Mouse (Mus musculus): Measurements from ENCODE around the gene Sct. TPM values are rescaled to one million over a fixed set of nuclear protein-coding genes. Genes with fewer than 3 reads are reported as not detected.
"Not testable (repeated sequence)": the region's sequence is repeated elsewhere in the genome, so short reads cannot be mapped to it uniquely, and the experiment has no call there.

Gene Sct
- total and polyA plus RNA-seq, 3 experiments = 0.49 TPM; not detected in 2

- H3K9ac ChIP-seq (ENCODE audit: insufficient read depth, low read depth) = no peak overlapping the region
- no peaks in the 10 kb centered on the region for H3K27me3 ChIP-seq (replicated peaks)
- dilution Hi-C loops (cut with MboI; ENCODE audit: extremely low pct_ligation_motif_present, extremely low pct_unique_long_range_greater_than_20kb, low sequenced_read_pairs) (no loop called here), in situ Hi-C loops (cut with MboI; ENCODE audit: low pct_ligation_motif_present, low pct_unique_long_range_greater_than_20kb, low sequenced_read_pairs) (no loop called here)
- no peak overlapping the region for H3K4me3 ChIP-seq (replicated peaks in 1 of 3; ENCODE audit: low read depth in 2 of 3, low read length in 2 of 3, poor library complexity in 1 of 3)
- no peak overlapping the region for H3K4me2 ChIP-seq (ENCODE audit: insufficient read depth, low read depth, poor library complexity, severe bottlenecking)
- no peaks in the 10 kb centered on the region for H3K79me2 ChIP-seq (replicated peaks; ENCODE audit: control insufficient read depth, extremely low read depth, insufficient read depth, poor library complexity, severe bottlenecking)
- H3K4me1 ChIP-seq (ENCODE audit: control insufficient read depth in 1 of 2, insufficient read depth in 2 of 2) = peaks cover 2 to 5% of the 10 kb centered on the region in 2 experiments; a peak in 2 of 4 replicates
- TF ChIP-seq POLR2A (IDR thresholded peaks at IDR 0.05; ENCODE audit: low read depth, low read length) = no peak
- TF ChIP-seq GABPA (IDR thresholded peaks at IDR 0.05; ENCODE audit: insufficient replicate concordance, low read depth, low read length) = no peak
- no peak for TF ChIP-seq SIN3A (IDR thresholded peaks at IDR 0.05; ENCODE audit: low read length)
- no peak for TF ChIP-seq EP300 (IDR thresholded peaks at IDR 0.05; ENCODE audit: low read length)
- no peak for TF ChIP-seq TBP (conservative IDR thresholded peaks at IDR 0.05; ENCODE audit: low read depth, low read length)
- TF ChIP-seq RCOR1 (conservative IDR thresholded peaks at IDR 0.05; ENCODE audit: low read depth, low read length) = no peak
- H3K27ac ChIP-seq (ENCODE audit: insufficient read depth, low read depth) = peak overlapping the region; percentile 2; the same call in 1 of the 2 replicates
- DNase-seq (ENCODE audit: extremely low read depth) = no peak
- H3K9me3 ChIP-seq (replicated peaks; ENCODE audit: low read length) = no peaks in the 10 kb centered on the region
- H3K36me3 ChIP-seq (replicated peaks in 1 of 2; ENCODE audit: control insufficient read depth in 1 of 2, insufficient read depth in 1 of 2, low read length in 1 of 2) = peaks cover 76 to 94% of the 10 kb centered on the region in 2 experiments
Observed at GRCm38 (mm10) chr7:141256159-141256558, 22.8 kb downstream of the Sct start.

DNA sequence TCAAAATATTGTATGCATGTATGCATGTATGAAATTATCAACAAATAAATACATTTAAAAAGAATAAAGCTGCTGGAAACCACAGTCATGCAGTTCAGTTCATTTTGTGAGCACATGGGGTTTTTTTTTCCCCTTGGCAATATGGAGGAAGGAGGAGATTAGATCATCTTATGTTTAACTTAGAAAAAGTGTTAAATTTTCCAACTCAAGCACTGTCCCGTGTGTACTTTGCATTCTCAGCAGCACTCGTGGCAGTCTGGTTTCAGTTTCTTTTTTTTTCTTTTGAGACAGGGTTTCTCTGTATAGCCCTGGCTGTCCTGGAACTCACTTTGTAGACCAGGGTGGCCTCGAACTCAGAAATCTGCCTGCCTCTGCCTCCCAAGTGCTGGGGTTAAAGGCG is 28.4 kb downstream of the Sct start:
- in situ Hi-C loops (cut with MboI; ENCODE audit: low pct_ligation_motif_present, low pct_unique_long_range_greater_than_20kb, low sequenced_read_pairs); H3K4me3 ChIP-seq (replicated peaks in 1 of 3; ENCODE audit: low read depth in 2 of 3, low read length in 2 of 3, poor library complexity in 1 of 3); H3K79me2 ChIP-seq (replicated peaks; ENCODE audit: control insufficient read depth, extremely low read depth, insufficient read depth, poor library complexity, severe bottlenecking); H3K27me3 ChIP-seq (replicated peaks); dilution Hi-C loops (cut with MboI; ENCODE audit: extremely low pct_ligation_motif_present, extremely low pct_unique_long_range_greater_than_20kb, low sequenced_read_pairs); H3K9me3 ChIP-seq (replicated peaks; ENCODE audit: low read length); H3K4me2 ChIP-seq (ENCODE audit: insufficient read depth, low read depth, poor library complexity, severe bottlenecking); H3K9ac ChIP-seq (ENCODE audit: insufficient read depth, low read depth): not testable (repeated sequence)
- Histone ChIP-seq H3K4me1 (ENCODE audit: control insufficient read depth in 1 of 2, insufficient read depth in 2 of 2) (peaks cover 2 to 23% of the 10 kb centered on the region in 2 experiments; a peak in 3 of 4 replicates), H3K27ac (ENCODE audit: insufficient read depth, low read depth) (peak overlapping the region; percentile 34; the same call in 1 of the 2 replicates), H3K36me3 (replicated peaks in 1 of 2; ENCODE audit: control insufficient read depth in 1 of 2, insufficient read depth in 1 of 2, low read length in 1 of 2) (peaks cover 70 to 92% of the 10 kb centered on the region in 2 experiments)
- peak; percentile 55; the same call in 1 of the 2 replicates for TF ChIP-seq ZNF384 (IDR thresholded peaks at IDR 0.05; ENCODE audit: low read depth, low read length)
- TF ChIP-seq IRF4 (IDR thresholded peaks at IDR 0.05; ENCODE audit: low read depth, low read length) = peak; percentile 18; the same call in 1 of the 2 replicates
- TF ChIP-seq BHLHE40 (IDR thresholded peaks at IDR 0.05; ENCODE audit: low read depth, low read length) = peak; percentile 72
- peak; percentile 39; the same call in 1 of the 2 replicates for TF ChIP-seq EP300 (IDR thresholded peaks at IDR 0.05; ENCODE audit: low read length)
- 0 out of 2 replicates have a peak, but pooled peaks have one; percentile 32 for TF ChIP-seq SIN3A (IDR thresholded peaks at IDR 0.05; ENCODE audit: low read length)
- 0 out of 2 replicates have a peak, but pooled peaks have one; percentile 42 for TF ChIP-seq MYC (IDR thresholded peaks at IDR 0.05; ENCODE audit: low read depth, low read length)
- peak; percentile 71; the same call in 1 of the 2 replicates for TF ChIP-seq MEF2A (IDR thresholded peaks at IDR 0.05; ENCODE audit: borderline replicate concordance, low read depth, low read length)
- TF ChIP-seq ETS1 (conservative IDR thresholded peaks at IDR 0.05; ENCODE audit: low read depth, low read length) = peak; percentile 70
- peak; percentile 64; the same call in 1 of the 2 replicates for TF ChIP-seq JUN (IDR thresholded peaks at IDR 0.05; ENCODE audit: insufficient read depth, low read depth, low read length)
- TF ChIP-seq JUND (conservative IDR thresholded peaks at IDR 0.05; ENCODE audit: low read depth, low read length) = 0 out of 2 replicates have a peak, but pooled peaks have one; percentile 11
- DNase-seq (ENCODE audit: extremely low read depth) = peak; percentile 41
